Mouse (Mus musculus): ENCODE measurements around the gene Bora. TPM values are rescaled to one million over a fixed set of nuclear protein-coding genes. Genes with fewer than 3 reads are reported as not detected.

Bora gene
- polyA plus RNA-seq, 1 experiment from 2014 or later, result 40.9 TPM

- no peak overlapping the region for H3K4me2 ChIP-seq
- H3K9me3 ChIP-seq, result no peaks in the 10 kb centered on the region
- ATAC-seq (ENCODE audit: extremely low read depth, insufficient number of reproducible peaks, low FRiP score, low TSS enrichment), result no peak
- no peak overlapping the region for H3K4me3 ChIP-seq
- no peaks in the 10 kb centered on the region for H3K4me1 ChIP-seq
- H3K27me3 ChIP-seq (replicated peaks), result no peaks in the 10 kb centered on the region
- H3K9ac ChIP-seq, result no peak overlapping the region
- H3K27ac ChIP-seq (replicated peaks), result no peak overlapping the region
- H3K36me3 ChIP-seq, result peaks cover 85% of the 10 kb centered on the region
- WGBS, result 81% methylated on average over 4 of the region's 4 CpGs
These were observed 25.1 kb downstream of the Bora start for GRCm38 (mm10) chr14:99071146-99071545.

DNA sequence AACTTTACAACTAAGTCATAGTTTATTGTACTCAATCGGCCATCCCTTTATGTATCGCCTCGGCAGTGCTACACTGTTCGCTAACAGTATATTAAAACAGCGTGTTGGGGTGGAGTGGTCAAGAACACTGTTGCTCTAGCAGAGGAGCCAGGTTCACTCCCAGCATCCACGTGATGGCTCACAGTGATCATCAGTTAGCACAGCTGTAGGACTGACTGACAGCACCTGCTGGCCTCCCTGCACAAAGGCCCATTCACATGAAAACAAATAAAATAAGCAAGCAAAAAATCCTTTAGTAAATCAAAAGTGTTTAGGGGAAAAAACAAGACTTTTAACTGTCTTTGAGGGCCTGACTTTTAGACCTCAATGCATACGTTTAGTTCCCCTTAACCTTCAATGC lies 42.9 kb downstream of the Bora start:
- Histone ChIP-seq H3K4me2 (no peak overlapping the region), H3K9me3 (no peaks in the 10 kb centered on the region), H3K36me3 (peaks cover 75% of the 10 kb centered on the region), H3K27me3 (replicated peaks) (no peaks in the 10 kb centered on the region), H3K27ac (replicated peaks) (no peak overlapping the region), H3K4me1 (no peaks in the 10 kb centered on the region; the same call in 1 of the 2 replicates), H3K4me3 (no peak overlapping the region), H3K9ac (no peak overlapping the region)
- ATAC-seq (ENCODE audit: extremely low read depth, insufficient number of reproducible peaks, low FRiP score, low TSS enrichment), result no peak
- 92% methylated on average over 7 of the region's 7 CpGs for WGBS

DNA sequence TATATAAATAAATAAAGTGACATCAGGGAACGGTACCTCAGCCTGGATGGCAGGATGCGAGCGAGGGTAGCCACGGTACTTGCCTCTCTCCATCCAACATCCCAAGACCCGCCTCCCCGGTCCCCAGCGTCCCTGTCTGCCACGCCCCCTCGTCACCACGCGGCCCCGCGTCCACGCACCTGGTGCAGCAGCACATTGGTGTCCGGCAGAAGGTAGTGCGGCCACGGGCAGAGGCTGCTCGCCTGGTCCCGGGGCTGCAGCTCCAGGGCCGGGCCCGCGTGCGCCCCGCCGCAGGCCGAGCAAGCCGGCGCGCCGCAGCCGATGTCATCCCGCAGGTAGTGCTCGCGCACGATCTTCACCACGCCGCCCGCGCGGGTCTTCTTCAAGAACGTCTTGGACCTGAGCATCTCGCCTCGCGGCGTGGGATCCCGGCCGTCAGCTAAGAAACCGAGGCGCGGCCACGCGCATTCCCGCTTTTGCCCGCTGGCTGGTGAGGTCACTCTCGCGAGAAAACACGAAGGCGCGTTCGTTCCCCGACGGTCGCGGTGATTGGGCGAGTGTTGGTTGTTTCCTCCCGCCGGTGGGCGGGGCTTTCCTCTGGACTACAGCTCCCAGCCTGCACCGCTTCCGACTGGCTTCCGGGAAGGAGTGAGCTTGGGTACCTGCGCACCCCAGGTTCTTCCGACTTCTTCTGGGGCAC lies 53.4 kb downstream of the Bora start, which contains the start of the genes Pibf1 and Dis3:
TSS of gene Pibf1 (plus strand) at position 158 of the 700 bp plus-strand sequence.
TSS of gene Dis3 (minus strand) at position 504 of the 700 bp plus-strand sequence.
- Histone ChIP-seq H3K9me3 (no peaks in the 10 kb centered on the region), H3K4me3 (peak within 1 kb of the TSS; percentile 96), H3K4me2 (peak within 1 kb of the TSS; percentile 82), H3K36me3 (peaks cover 66% of the 10 kb centered on the region), H3K9ac (peak within 1 kb of the TSS; percentile 96), H3K27me3 (replicated peaks) (no peaks in the 10 kb centered on the region), H3K4me1 (peaks cover 14% of the 10 kb centered on the region), H3K27ac (replicated peaks) (peak within 1 kb of the TSS; percentile 85)
- peak; percentile 99 for ATAC-seq (ENCODE audit: extremely low read depth, insufficient number of reproducible peaks, low FRiP score, low TSS enrichment)
- under 1% methylated on average over 73 of the region's 73 CpGs for WGBS

- 4% methylated on average over 20 of the region's 20 CpGs for WGBS
- Histone ChIP-seq H3K27me3 (replicated peaks) (no peaks in the 10 kb centered on the region), H3K27ac (replicated peaks) (no peak overlapping the region), H3K9me3 (no peaks in the 10 kb centered on the region), H3K9ac (peak overlapping the region; percentile 85), H3K4me1 (peaks cover 14% of the 10 kb centered on the region), H3K4me2 (peak overlapping the region; percentile 82), H3K36me3 (peaks cover 67% of the 10 kb centered on the region), H3K4me3 (peak overlapping the region; percentile 96)
- no peak for ATAC-seq (ENCODE audit: extremely low read depth, insufficient number of reproducible peaks, low FRiP score, low TSS enrichment)
These were observed 54.1 kb downstream of the Bora start for GRCm38 (mm10) chr14:99099967-99100587.

DNA sequence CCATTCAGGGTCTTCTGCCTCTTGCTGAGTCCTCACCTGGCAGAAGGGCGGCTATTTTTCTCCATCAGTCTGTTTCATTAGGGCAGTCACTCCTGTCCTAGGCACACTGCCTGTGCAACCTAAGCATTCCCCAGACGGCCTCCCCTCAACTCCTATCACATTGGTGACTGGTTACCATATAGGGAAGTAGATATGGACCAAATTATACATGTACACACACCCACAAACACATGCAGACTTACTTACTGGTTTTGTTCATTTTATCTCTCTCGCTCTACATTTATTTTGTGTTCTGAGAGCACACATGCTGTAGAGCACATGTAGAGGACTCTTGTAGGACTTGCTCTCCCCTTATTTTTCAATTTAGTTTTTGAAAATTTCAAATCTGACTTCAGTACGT lies 57.0 kb downstream of the Bora start:
- H3K36me3 ChIP-seq, result peaks cover 67% of the 10 kb centered on the region
- no peak overlapping the region for H3K9ac ChIP-seq
- H3K4me2 ChIP-seq, result no peak overlapping the region
- H3K27me3 ChIP-seq (replicated peaks), result no peaks in the 10 kb centered on the region
- WGBS, result 86% methylated on average over 4 of the region's 4 CpGs
- no peak for ATAC-seq (ENCODE audit: extremely low read depth, insufficient number of reproducible peaks, low FRiP score, low TSS enrichment)
- no peak overlapping the region for H3K27ac ChIP-seq (replicated peaks)
- H3K4me1 ChIP-seq, result peaks cover 14% of the 10 kb centered on the region
- no peaks in the 10 kb centered on the region for H3K9me3 ChIP-seq
- H3K4me3 ChIP-seq, result no peak overlapping the region

DNA sequence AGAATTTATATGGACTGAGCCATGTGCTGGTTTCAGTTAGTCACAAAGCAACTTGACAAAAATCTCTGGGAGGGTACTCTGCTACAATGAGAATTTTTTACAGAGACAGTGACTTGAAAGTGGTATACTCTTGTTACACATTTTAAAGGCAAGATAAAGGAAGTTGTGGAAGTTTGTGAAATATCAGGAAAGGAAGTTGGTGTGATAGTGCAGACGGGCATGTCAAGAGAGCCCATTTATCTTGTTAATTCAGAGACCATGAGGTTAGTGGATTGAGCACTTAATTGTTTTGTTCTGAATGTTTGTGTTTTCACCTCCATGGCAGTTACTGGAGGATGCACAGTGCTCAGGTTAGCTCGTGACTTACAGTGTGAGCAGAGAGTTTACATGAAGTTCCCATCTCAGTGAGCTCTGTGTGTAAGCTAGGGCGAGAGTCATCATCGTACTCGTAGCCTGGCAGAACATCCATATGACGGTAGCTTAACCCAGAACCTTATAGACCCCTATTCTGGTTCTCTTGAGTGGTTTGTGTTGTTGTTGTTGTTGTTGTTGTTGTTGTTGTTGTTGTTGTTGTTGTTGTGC lies 58.6 kb downstream of the Bora start:
- Histone ChIP-seq H3K4me1 (peaks cover 6% of the 10 kb centered on the region; the same call in 1 of the 2 replicates), H3K36me3 (peaks cover 81% of the 10 kb centered on the region), H3K4me3 (no peak overlapping the region), H3K27me3 (replicated peaks) (no peaks in the 10 kb centered on the region), H3K4me2 (no peak overlapping the region), H3K9ac (no peak overlapping the region), H3K9me3 (no peaks in the 10 kb centered on the region), H3K27ac (replicated peaks) (0 out of 2 replicates have a peak overlapping the region, but pooled peaks have one; percentile 9)
- WGBS, result 74% methylated on average over 6 of the region's 6 CpGs
- no peak for ATAC-seq (ENCODE audit: extremely low read depth, insufficient number of reproducible peaks, low FRiP score, low TSS enrichment)

- H3K27ac ChIP-seq (replicated peaks), result no peak overlapping the region
- no peak overlapping the region for H3K9ac ChIP-seq
- peaks cover 94% of the 10 kb centered on the region for H3K36me3 ChIP-seq
- H3K4me2 ChIP-seq, result no peak overlapping the region
- no peaks in the 10 kb centered on the region for H3K4me1 ChIP-seq
- H3K4me3 ChIP-seq, result no peak overlapping the region
- no peaks in the 10 kb centered on the region for H3K9me3 ChIP-seq
- no peak for ATAC-seq (ENCODE audit: extremely low read depth, insufficient number of reproducible peaks, low FRiP score, low TSS enrichment)
- H3K27me3 ChIP-seq (replicated peaks), result no peaks in the 10 kb centered on the region
- WGBS, result 79% methylated on average over 2 of the region's 2 CpGs
These were observed 60.6 kb downstream of the Bora start for GRCm38 (mm10) chr14:99106671-99107070.

DNA sequence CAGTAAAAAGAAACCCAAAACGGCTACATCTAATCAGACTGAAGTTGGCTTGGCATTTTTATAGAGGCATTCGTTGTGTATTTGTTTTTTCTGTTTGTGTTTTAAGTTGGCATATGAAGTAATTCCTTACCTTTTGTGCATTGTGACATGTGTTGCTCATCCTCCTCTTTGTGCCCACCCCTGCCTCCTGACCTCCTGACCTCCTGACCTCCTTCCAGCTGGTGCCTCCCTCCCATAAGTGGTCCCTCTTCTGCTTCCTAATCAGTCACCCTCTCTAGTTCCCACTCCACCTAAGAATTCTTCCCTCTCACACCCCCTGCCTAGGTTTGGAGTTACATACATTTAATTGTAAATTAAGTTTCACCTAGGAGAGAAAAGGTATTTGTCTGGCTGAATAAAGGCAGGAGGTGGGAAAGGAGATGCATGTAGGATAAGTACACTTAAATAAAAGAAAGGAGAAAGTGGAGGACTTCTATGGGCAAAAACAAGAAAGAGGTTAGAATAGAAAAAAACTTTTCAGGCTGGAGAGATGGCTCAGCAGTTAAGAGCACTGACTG lies 61.7 kb downstream of the Bora start:
- Histone ChIP-seq H3K9ac (no peak overlapping the region), H3K4me3 (no peak overlapping the region), H3K36me3 (peaks cover 95% of the 10 kb centered on the region), H3K4me1 (no peaks in the 10 kb centered on the region), H3K4me2 (no peak overlapping the region), H3K9me3 (no peaks in the 10 kb centered on the region), H3K27ac (replicated peaks) (no peak overlapping the region), H3K27me3 (replicated peaks) (no peaks in the 10 kb centered on the region)
- no peak for ATAC-seq (ENCODE audit: extremely low read depth, insufficient number of reproducible peaks, low FRiP score, low TSS enrichment)
- WGBS, result 75% methylated on average over 2 of the region's 2 CpGs

DNA sequence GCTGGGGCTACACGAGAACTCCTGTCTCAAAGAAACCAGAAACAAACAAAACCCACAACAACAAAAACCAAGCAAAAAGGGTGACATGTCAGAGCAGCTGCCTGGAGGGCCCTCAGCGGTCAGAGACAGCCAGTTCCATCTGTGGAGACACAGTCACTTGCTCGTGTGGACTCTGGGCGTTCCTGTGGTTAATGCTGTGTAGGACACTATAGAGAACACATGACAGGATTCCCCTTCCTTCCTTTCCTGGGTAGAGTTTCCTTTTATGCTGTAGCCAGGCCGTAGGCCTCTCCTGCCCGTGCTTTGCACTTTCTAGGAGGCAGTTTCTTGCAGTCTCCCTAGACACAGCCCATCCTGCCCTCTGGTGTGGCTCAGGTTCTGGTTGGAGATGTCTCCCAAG lies 62.7 kb downstream of the Bora start:
- 82% methylated on average over 6 of the region's 6 CpGs for WGBS
- no peak overlapping the region for H3K27ac ChIP-seq (replicated peaks)
- no peak for ATAC-seq (ENCODE audit: extremely low read depth, insufficient number of reproducible peaks, low FRiP score, low TSS enrichment)

DNA sequence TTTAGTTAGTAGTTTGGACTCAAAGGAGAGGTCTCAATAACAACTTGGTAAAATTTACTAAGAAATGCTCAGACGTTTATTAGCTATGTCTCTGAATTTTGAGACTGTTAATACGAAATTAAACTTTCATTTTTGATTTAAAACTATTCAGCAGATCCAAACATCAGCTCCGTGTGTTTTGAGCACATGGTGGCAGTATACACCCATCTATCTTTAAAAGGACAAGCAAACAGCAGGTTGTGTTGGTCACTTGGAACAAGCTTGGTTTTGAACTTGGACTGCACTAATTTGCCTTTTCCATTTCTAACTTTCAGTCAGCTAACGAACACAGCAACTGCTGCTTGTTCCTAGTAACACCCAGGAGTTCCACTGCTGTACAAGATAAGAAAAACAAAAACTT lies 71.6 kb downstream of the Bora start:
- Histone ChIP-seq H3K36me3 (peaks cover 64% of the 10 kb centered on the region), H3K27ac (replicated peaks) (no peak overlapping the region), H3K9ac (no peak overlapping the region), H3K9me3 (no peaks in the 10 kb centered on the region), H3K4me3 (no peak overlapping the region), H3K27me3 (replicated peaks) (no peaks in the 10 kb centered on the region), H3K4me1 (no peaks in the 10 kb centered on the region), H3K4me2 (no peak overlapping the region)
- 80% methylated on average over 4 of the region's 4 CpGs for WGBS
- ATAC-seq (ENCODE audit: extremely low read depth, insufficient number of reproducible peaks, low FRiP score, low TSS enrichment), result no peak

More for the DNA sequence above, 62.7 kb downstream of the Bora start:
- no peak overlapping the region for H3K9ac ChIP-seq
- H3K9me3 ChIP-seq, result no peaks in the 10 kb centered on the region
- H3K27me3 ChIP-seq (replicated peaks), result no peaks in the 10 kb centered on the region
- no peaks in the 10 kb centered on the region for H3K4me1 ChIP-seq
- peaks cover 94% of the 10 kb centered on the region for H3K36me3 ChIP-seq
- H3K4me2 ChIP-seq, result no peak overlapping the region
- no peak overlapping the region for H3K4me3 ChIP-seq

DNA sequence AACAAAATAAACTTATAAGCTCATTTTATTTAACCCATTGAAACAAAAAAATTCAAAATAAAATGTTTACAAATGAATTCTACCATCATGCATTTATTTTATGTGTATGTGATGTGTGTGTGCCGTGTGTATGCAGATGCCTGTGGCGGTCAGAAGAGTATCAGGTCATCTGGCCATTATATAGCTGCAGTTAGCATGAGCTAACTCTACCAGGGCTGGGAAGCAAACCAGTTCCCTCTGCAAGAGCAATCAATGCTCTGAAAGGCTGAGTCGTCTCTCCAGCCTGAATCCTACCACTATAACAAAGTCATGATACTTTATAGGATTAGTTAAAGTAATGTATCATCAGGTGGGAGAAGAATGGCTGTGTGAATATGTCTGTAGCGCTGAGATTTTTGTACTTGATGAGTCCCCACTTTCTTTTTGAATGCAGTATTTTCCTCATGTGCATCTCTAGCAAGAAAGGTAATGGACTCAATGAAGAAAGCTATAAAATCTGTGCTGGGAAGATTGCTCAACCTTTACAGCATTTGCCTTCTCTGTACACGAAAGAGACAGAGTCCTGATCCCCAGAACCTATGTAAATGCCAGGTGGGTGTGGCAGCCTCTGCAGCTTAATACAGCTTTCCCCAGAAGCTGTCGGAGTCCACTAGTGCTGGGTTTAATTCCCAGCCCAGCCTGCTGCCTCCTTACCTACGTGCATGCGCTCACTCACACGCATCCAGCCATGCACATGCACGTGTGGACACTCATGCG lies 75.7 kb downstream of the Bora start:
- Histone ChIP-seq H3K36me3 (peaks cover 36% of the 10 kb centered on the region), H3K9me3 (no peaks in the 10 kb centered on the region), H3K4me3 (no peak overlapping the region), H3K4me2 (no peak overlapping the region), H3K4me1 (no peaks in the 10 kb centered on the region), H3K27me3 (replicated peaks) (no peaks in the 10 kb centered on the region), H3K9ac (no peak overlapping the region), H3K27ac (replicated peaks) (no peak overlapping the region)
- WGBS, result 89% methylated on average over 11 of the region's 11 CpGs
- no peak for ATAC-seq (ENCODE audit: extremely low read depth, insufficient number of reproducible peaks, low FRiP score, low TSS enrichment)
